Mouse (Mus musculus) intestine, postnatal 0 days (tissue): ENCODE results near the gene Apol7e. TPM values are rescaled to one million over a fixed set of nuclear protein-coding genes. Genes with fewer than 3 reads are reported as not detected.

Experiments used
- ATAC-seq: fragments of 200-750 bp; cut with Nextera tagmentation; 2 replicates; pipeline ENCODE4 v1.8.0; 2017; ENCODE audit warnings: mild to moderate bottlenecking, moderate TSS enrichment, moderate library complexity
- H3K27ac ChIP-seq: fragments of 300-500 bp; sonication (generic); 2 replicates; pipeline ENCODE4 v1.5.1; 2014; ENCODE audit warnings: mild to moderate bottlenecking, low read depth, low read length, moderate library complexity
- H3K27me3 ChIP-seq: fragments of 300-500 bp; sonication (generic); replicated peaks from 2 replicates; pipeline ENCODE4 v1.6.1; 2014; ENCODE audit warnings: low read length, mixed read lengths; ENCODE audit not compliant: control insufficient read depth, insufficient read depth
- H3K36me3 ChIP-seq: fragments of 300-500 bp; sonication (generic); 2 replicates; pipeline ENCODE4 v1.6.1; 2014; ENCODE audit warnings: mild to moderate bottlenecking, moderate library complexity; ENCODE audit not compliant: control insufficient read depth, insufficient read depth
- H3K4me1 ChIP-seq: fragments of 300-500 bp; sonication (generic); replicated peaks from 2 replicates; pipeline ENCODE4 v1.6.1; 2014; ENCODE audit warnings: antibody characterized with exemption, low read length, mixed read lengths; ENCODE audit not compliant: control insufficient read depth, insufficient read depth
- H3K4me2 ChIP-seq: fragments of 300-500 bp; sonication (generic); replicated peaks from 2 replicates; pipeline ENCODE4 v1.6.1; 2014; ENCODE audit warnings: low read depth, mild to moderate bottlenecking, moderate library complexity
- H3K4me3 ChIP-seq: fragments of 300-500 bp; sonication (generic); 2 replicates; pipeline ENCODE4 v1.5.1; 2014; ENCODE audit warnings: low read depth, low read length
- H3K9ac ChIP-seq: fragments of 300-500 bp; sonication (generic); 2 replicates; pipeline ENCODE4 v1.6.1; 2014; ENCODE audit warnings: mild to moderate bottlenecking, low read depth, low read length
- H3K9me3 ChIP-seq: fragments of 300-500 bp; sonication (generic); 2 replicates; pipeline ENCODE4 v1.6.1; 2016; ENCODE audit warnings: mixed run types; ENCODE audit not compliant: control insufficient read depth
- CTCF ChIP-seq: sonication (generic); IDR thresholded peaks from 2 replicates; pipeline ENCODE4 v1.5.1; 2016; ENCODE audit warnings: low read depth, mild to moderate bottlenecking, control low read depth, antibody characterized with exemption, moderate library complexity
- WGBS: fragments of 180-500 bp; shearing (Covaris S2); extraction: QIAGEN DNeasy Blood & Tissue Kit; methylation state at CpG from one replicate; pipeline ENCODE4 v1.1.7; 2014; 5-methylcytosine and 5-hydroxymethylcytosine counted together
- polyA plus RNA-seq: library from polyadenylated mRNA; unstranded; fragments of >200 nt; fragmentation: Nextera tagmentation; extraction: Ambion mirVana; gene quantifications from 2 replicates; pipeline ENCODE4 v1.2.1, GENCODE M21; 2015

Gene Apol7e
- polyA plus RNA-seq, 1 experiment from 2014 or later, result 0.22 TPM

- no peak for ATAC-seq
- no peak overlapping the region for H3K4me3 ChIP-seq
- TF ChIP-seq CTCF, result no peak
- 68% methylated on average over 13 of the region's 13 CpGs for WGBS
- no peaks in the 10 kb centered on the region for H3K4me1 ChIP-seq
- peaks cover 95% of the 10 kb centered on the region for H3K36me3 ChIP-seq
- H3K27ac ChIP-seq, result peak overlapping the region; percentile 21; the same call in 1 of the 2 replicates
- no peak overlapping the region for H3K4me2 ChIP-seq
- H3K9me3 ChIP-seq, result no peaks in the 10 kb centered on the region
- H3K27me3 ChIP-seq, result no peaks in the 10 kb centered on the region
- H3K9ac ChIP-seq, result no peak overlapping the region
These were observed 65.8 kb downstream of the Apol7e start for GRCm38 (mm10) chr15:77764391-77765006.

- Histone ChIP-seq H3K27ac (no peak overlapping the region), H3K9ac (no peak overlapping the region), H3K4me1 (no peaks in the 10 kb centered on the region), H3K27me3 (no peaks in the 10 kb centered on the region), H3K36me3 (peaks cover 100% of the 10 kb centered on the region), H3K4me3 (no peak overlapping the region), H3K4me2 (no peak overlapping the region), H3K9me3 (no peaks in the 10 kb centered on the region)
- no peak for ATAC-seq
- TF ChIP-seq CTCF, result no peak
- WGBS, result 89% methylated on average over 16 of the region's 16 CpGs
These were observed 66.9 kb downstream of the Apol7e start for GRCm38 (mm10) chr15:77765484-77766093.

GRCm38 (mm10) chr15:77766981-77767380 is 68.3 kb downstream of the Apol7e start:
- H3K36me3 ChIP-seq, result peaks cover 100% of the 10 kb centered on the region
- 95% methylated on average over 11 of the region's 11 CpGs for WGBS

More at GRCm38 (mm10) chr15:77766981-77767380, 68.3 kb downstream of the Apol7e start:
- no peak for ATAC-seq
- no peaks in the 10 kb centered on the region for H3K4me1 ChIP-seq
- no peak overlapping the region for H3K4me3 ChIP-seq
- H3K9me3 ChIP-seq, result no peaks in the 10 kb centered on the region
- H3K9ac ChIP-seq, result no peak overlapping the region
- H3K27me3 ChIP-seq, result no peaks in the 10 kb centered on the region
- TF ChIP-seq CTCF, result no peak
- no peak overlapping the region; the same call in 1 of the 2 replicates for H3K27ac ChIP-seq
- no peak overlapping the region for H3K4me2 ChIP-seq

Other genes with a start within 250 kb of the Apol7e start
- 0.60 and 0.85 TPM in 2 replicates for gene Apol10a, start 221.8 kb upstream of the Apol7e start, polyA plus RNA-seq
- not detected in 2 replicates for gene Apol11a, start 190.6 kb upstream of the Apol7e start, polyA plus RNA-seq
- gene Apol7c, start 165.5 kb upstream of the Apol7e start, polyA plus RNA-seq, result 18.8 and 23.9 TPM in 2 replicates
- not detected in 2 replicates for gene 1700025B11Rik, start 137.0 kb upstream of the Apol7e start, polyA plus RNA-seq
- 0.61 and 0.69 TPM in 2 replicates for gene Apol10b, start 102.7 kb upstream of the Apol7e start, polyA plus RNA-seq
- gene Gm36245, start 99.6 kb upstream of the Apol7e start, polyA plus RNA-seq, result not detected in 2 replicates
- gene Apol11b, start 55.6 kb upstream of the Apol7e start, polyA plus RNA-seq, result not detected in 2 replicates
- 3.2 and 4.1 TPM in 2 replicates for gene Apol9b, start 30.2 kb downstream of the Apol7e start, polyA plus RNA-seq
- not detected in 2 replicates for gene Apol8, start 58.1 kb downstream of the Apol7e start, polyA plus RNA-seq
- 25.7 and 27.7 TPM in 2 replicates for gene Myh9, start 143.3 kb downstream of the Apol7e start, polyA plus RNA-seq
- 165 and 173 TPM in 2 replicates for gene Txn2, start 230.1 kb downstream of the Apol7e start, polyA plus RNA-seq